Mouse (Mus musculus): Measurements from ENCODE around the gene Syt16. TPM values are rescaled to one million over a fixed set of nuclear protein-coding genes. Genes with fewer than 3 reads are reported as not detected.

Syt16 gene
- total RNA-seq, 1 experiment from 2014 or later, result not detected

DNA sequence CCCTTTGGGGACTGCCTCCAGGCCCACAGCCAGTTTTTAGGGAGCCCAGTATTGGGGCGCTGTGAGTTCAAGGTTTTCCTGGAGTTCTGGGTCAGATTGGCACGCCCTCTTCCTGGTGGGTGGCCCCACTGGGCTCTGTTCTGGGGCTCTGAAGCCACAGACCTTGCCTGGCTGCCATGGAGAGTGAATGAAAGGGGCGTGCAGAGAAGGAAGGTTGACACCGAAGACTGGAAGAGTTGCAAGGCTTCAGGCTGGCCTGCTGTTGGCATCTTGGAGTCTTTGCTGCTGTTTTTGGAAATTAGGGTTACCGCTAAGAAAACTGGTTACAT is 631 bp downstream of the Syt16 start:
- no peak for ATAC-seq (replicated peaks; ENCODE audit: insufficient number of reproducible peaks, low FRiP score, low TSS enrichment, poor library complexity, severe bottlenecking)

GRCm38 (mm10) chr12:74002449-74002848 is 5.0 kb downstream of the Syt16 start:
- no peak for ATAC-seq (replicated peaks; ENCODE audit: insufficient number of reproducible peaks, low FRiP score, low TSS enrichment, poor library complexity, severe bottlenecking)

GRCm38 (mm10) chr12:74009448-74009911 is 12.0 kb downstream of the Syt16 start:
- peak; percentile 35 for ATAC-seq (replicated peaks; ENCODE audit: insufficient number of reproducible peaks, low FRiP score, low TSS enrichment, poor library complexity, severe bottlenecking)

DNA sequence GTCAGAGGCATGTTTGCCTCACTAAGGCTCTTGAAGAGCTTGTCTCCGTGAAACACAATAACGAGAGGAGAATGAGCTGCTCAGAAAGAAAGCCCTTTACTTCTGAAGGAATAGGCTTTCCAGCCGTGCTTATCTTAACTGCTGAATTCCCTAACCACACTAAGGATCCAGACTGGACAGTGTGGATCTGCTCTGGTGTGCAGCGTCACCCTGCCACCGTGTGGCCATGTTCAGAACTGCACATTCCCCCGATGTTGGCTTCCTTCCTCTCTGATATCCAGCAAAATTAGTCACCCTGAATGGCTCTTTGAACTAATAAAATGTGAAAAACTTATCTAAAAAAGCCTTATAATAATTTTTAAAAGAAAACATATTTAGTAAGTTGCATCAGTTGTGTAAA is 16.3 kb downstream of the Syt16 start:
- no peak for ATAC-seq (replicated peaks; ENCODE audit: insufficient number of reproducible peaks, low FRiP score, low TSS enrichment, poor library complexity, severe bottlenecking)

DNA sequence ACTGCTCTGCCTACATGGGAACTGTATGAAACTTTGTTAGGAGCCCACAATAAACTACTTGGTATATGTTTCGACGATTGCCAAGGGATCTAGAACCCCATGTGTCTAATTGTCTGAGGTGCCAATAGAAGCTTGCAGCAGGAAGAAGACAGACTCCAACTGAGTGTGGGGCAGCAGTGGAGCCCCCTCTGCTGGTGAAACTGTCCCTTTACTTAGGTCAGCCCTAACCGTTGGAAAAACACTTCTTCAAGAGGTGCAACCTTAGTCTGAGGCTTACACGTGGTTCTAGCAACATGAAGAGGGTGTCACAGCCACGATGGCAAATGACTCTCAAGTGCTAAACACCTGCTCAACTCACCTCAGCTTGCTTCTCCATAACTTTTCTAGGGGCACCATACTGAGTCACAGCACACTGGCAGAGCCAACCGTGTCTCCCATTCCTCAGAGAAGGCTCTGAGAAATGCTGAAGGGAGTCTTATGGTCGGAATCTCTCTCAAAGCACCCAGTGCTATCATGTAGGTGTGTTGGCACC is 17.3 kb downstream of the Syt16 start:
- ATAC-seq (replicated peaks; ENCODE audit: insufficient number of reproducible peaks, low FRiP score, low TSS enrichment, poor library complexity, severe bottlenecking), result no peak

- no peak for ATAC-seq (replicated peaks; ENCODE audit: insufficient number of reproducible peaks, low FRiP score, low TSS enrichment, poor library complexity, severe bottlenecking)
Observed at GRCm38 (mm10) chr12:74015491-74015890, 18.0 kb downstream of the Syt16 start.

GRCm38 (mm10) chr12:74023260-74023659 is 25.8 kb downstream of the Syt16 start:
- ATAC-seq (replicated peaks; ENCODE audit: insufficient number of reproducible peaks, low FRiP score, low TSS enrichment, poor library complexity, severe bottlenecking), result no peak

- no peak for ATAC-seq (replicated peaks; ENCODE audit: insufficient number of reproducible peaks, low FRiP score, low TSS enrichment, poor library complexity, severe bottlenecking)
Observed at GRCm38 (mm10) chr12:74024912-74025311, 27.5 kb downstream of the Syt16 start.

GRCm38 (mm10) chr12:74043225-74043624 is 45.8 kb downstream of the Syt16 start:
- ATAC-seq (replicated peaks; ENCODE audit: insufficient number of reproducible peaks, low FRiP score, low TSS enrichment, poor library complexity, severe bottlenecking), result no peak

GRCm38 (mm10) chr12:74043755-74044154 is 46.3 kb downstream of the Syt16 start:
- no peak for ATAC-seq (replicated peaks; ENCODE audit: insufficient number of reproducible peaks, low FRiP score, low TSS enrichment, poor library complexity, severe bottlenecking)

DNA sequence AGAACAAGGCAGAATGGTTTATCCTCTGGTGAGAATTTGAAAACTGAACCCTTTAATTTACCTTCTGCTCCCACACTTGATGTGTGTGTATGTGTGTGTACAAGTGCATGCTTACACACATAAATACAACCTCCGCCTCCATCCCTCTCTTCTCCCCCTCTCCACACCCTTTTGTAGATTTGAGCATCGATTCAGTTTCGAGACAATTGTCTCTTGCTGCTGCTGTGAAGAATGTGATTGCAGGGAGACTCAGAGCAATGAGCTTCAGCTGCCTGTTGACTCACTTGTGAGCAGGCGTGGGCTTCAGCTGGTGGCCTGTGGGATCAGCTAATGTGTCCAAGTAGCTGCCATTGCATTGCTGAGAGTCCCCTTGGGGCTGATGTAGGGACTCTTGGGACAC is 46.8 kb downstream of the Syt16 start:
- ATAC-seq (replicated peaks; ENCODE audit: insufficient number of reproducible peaks, low FRiP score, low TSS enrichment, poor library complexity, severe bottlenecking), result no peak

DNA sequence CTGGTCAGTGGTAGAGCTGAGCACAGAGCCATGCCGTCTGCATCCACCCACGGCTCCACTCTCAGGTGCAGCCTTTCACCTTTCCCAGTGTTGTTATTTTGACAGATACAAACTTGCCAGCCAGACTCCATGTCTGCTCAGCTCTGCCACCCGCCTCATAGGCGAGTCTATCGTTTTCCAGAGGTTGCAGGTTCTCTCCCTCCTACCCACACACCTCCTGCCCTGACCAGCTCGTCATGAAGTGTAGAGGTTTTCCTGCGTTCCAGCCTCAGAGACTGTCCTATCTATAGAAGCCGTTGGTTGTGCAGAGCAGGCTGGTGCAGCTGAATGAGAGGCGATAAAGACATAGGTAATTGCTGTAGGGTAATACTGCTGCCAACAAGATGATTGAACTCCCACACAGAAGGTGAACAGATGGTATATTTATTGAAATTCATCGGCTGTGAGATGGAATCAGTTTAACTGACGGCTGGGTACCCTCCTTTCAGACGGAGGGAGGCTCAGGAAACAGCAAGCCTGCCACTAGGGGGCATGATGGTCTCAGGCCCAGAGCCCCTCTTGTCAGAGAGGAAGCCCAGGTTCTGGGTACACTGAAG is 58.0 kb downstream of the Syt16 start:
- ATAC-seq (replicated peaks; ENCODE audit: insufficient number of reproducible peaks, low FRiP score, low TSS enrichment, poor library complexity, severe bottlenecking), result no peak

DNA sequence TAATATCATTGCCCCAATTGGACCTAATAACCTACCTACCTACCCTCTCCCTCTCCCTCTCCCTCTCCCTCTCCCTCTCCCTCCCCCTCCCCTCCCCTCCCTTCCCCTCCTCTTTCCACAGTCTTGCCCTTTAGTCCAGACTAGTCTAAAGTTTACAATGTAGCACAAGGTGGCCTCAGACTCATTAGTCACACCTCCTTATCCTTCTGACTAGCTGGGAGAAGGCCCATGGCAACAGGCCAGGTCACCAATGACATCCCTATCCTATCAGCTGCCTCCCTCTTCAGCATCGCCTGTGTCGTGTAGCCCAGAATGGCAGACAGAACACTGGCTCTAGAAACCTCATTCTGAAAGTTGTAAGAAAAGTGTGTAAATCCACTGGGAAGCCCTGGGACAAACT is 58.7 kb downstream of the Syt16 start:
- no peak for ATAC-seq (replicated peaks; ENCODE audit: insufficient number of reproducible peaks, low FRiP score, low TSS enrichment, poor library complexity, severe bottlenecking)

DNA sequence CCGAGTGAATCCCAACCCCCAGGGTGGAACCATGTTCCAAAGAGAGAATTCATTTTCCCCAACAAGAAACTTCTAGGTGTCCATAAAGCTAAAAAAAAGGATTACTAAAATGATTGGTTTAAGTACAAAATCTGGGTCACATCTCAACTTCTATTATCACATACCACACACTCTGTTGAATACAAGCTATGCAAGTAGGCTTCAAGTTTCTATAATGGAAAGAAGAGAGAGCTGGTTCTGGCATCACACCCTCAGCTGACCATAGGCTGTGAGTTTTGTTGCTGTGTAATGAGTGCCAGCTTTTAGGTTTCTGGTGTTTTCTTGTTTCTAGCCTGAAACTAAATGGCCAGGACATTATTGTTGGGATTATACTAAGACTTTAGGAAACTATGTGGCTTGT is 65.1 kb downstream of the Syt16 start:
- ATAC-seq (replicated peaks; ENCODE audit: insufficient number of reproducible peaks, low FRiP score, low TSS enrichment, poor library complexity, severe bottlenecking), result no peak

DNA sequence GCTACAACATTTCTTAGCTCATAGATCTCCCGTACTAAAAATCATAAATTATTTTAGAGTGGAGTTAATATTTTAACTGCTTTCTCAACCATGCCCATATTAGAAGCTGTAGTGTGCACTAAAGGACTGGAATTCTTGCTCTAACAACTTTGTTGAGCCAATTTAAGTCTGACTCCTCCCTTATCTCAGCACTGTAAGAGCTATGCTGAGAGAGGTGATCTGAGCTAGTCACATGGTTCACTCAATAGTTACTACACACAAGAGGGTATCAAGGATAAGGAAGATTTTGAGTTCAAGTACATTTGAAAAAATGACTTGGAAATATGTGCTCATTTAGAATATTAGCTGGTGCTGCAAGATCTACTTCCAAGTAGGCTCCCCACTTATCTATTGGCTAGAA is 71.5 kb downstream of the Syt16 start:
- ATAC-seq (replicated peaks; ENCODE audit: insufficient number of reproducible peaks, low FRiP score, low TSS enrichment, poor library complexity, severe bottlenecking), result no peak

- ATAC-seq (replicated peaks; ENCODE audit: insufficient number of reproducible peaks, low FRiP score, low TSS enrichment, poor library complexity, severe bottlenecking), result no peak
Observed at GRCm38 (mm10) chr12:74075590-74075989, 78.1 kb downstream of the Syt16 start.

- no peak for ATAC-seq (replicated peaks; ENCODE audit: insufficient number of reproducible peaks, low FRiP score, low TSS enrichment, poor library complexity, severe bottlenecking)
Observed at GRCm38 (mm10) chr12:74076091-74076490, 78.6 kb downstream of the Syt16 start.

- ATAC-seq (replicated peaks; ENCODE audit: insufficient number of reproducible peaks, low FRiP score, low TSS enrichment, poor library complexity, severe bottlenecking), result no peak
Observed at GRCm38 (mm10) chr12:74081122-74081521, 83.7 kb downstream of the Syt16 start.

DNA sequence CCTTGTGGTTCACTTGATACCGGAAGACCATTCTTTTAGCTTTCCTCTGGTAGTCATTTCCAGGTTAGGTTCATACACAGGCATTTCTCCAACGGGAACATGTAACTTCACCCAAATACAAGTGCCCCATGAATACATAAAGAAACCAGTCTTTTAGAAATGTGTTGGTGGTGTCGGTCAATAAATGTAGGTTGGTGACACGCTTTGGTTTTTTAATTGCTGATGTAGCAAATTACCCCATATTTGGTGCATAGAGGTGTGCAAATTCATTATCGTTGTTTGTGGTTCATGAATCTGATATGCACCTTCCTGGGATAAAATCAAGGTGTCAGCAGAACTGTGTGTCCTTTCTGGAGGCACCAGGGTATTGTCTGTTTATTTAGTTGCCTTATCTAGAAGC is 86.9 kb downstream of the Syt16 start:
- no peak for ATAC-seq (replicated peaks; ENCODE audit: insufficient number of reproducible peaks, low FRiP score, low TSS enrichment, poor library complexity, severe bottlenecking)

GRCm38 (mm10) chr12:74087086-74087485 is 89.6 kb downstream of the Syt16 start:
- no peak for ATAC-seq (replicated peaks; ENCODE audit: insufficient number of reproducible peaks, low FRiP score, low TSS enrichment, poor library complexity, severe bottlenecking)

Data from monocyte, adult 5-6 weeks (primary cell).